Mouse (Mus musculus) forebrain, embryonic 12.5 days (tissue): Measurements from ENCODE around the gene Ptprg. TPM values are rescaled to one million over a fixed set of nuclear protein-coding genes. Genes with fewer than 3 reads are reported as not detected.

Source experiments
- ATAC-seq: fragments of 200-750 bp; cut with Nextera tagmentation; 2 replicates; pipeline ENCODE4 v1.8.0; 2017; ENCODE audit warnings: moderate TSS enrichment; ENCODE audit not compliant: low FRiP score
- H3K27ac ChIP-seq: fragments of 300-500 bp; sonication (generic); 2 replicates; pipeline ENCODE4 v1.5.1; 2016; ENCODE audit warnings: mild to moderate bottlenecking
- H3K27me3 ChIP-seq: fragments of 300-500 bp; sonication (generic); 2 replicates; pipeline ENCODE4 v1.6.1; 2016; ENCODE audit warnings: mild to moderate bottlenecking
- H3K36me3 ChIP-seq: fragments of 300-500 bp; sonication (generic); replicated peaks from 2 replicates; pipeline ENCODE4 v1.6.1; 2016; ENCODE audit warnings: mild to moderate bottlenecking
- H3K4me1 ChIP-seq: fragments of 300-500 bp; sonication (generic); 2 replicates; pipeline ENCODE4 v1.6.1; 2016
- H3K4me2 ChIP-seq: fragments of 300-500 bp; sonication (generic); 2 replicates; pipeline ENCODE4 v1.6.1; 2016; ENCODE audit warnings: mild to moderate bottlenecking, moderate library complexity
- H3K4me3 ChIP-seq: fragments of 300-500 bp; sonication (generic); replicated peaks from 2 replicates; pipeline ENCODE4 v1.5.1; 2016; ENCODE audit warnings: mild to moderate bottlenecking
- H3K9ac ChIP-seq: fragments of 300-500 bp; sonication (generic); 2 replicates; pipeline ENCODE4 v1.6.1; 2016; ENCODE audit warnings: mild to moderate bottlenecking
- H3K9me3 ChIP-seq: fragments of 300-500 bp; sonication (generic); 2 replicates; pipeline ENCODE4 v1.6.1; 2016
- whole genome bisulfite sequencing: fragments of 180-500 bp; shearing (Covaris S2); methylation state at CpG from one replicate; pipeline ENCODE4 v1.1.7; 2016; 5-methylcytosine and 5-hydroxymethylcytosine counted together
- polyA plus RNA-seq: library from polyadenylated mRNA; unstranded; fragments of >200 nt; fragmentation: Nextera tagmentation; extraction: Ambion mirVana; gene quantifications from 2 replicates; pipeline ENCODE4 v1.2.1, GENCODE M21; 2016

Ptprg gene
- polyA plus RNA-seq, 1 experiment from 2014 or later, result 44.9 TPM

- ATAC-seq, result no peak
- Histone ChIP-seq H3K4me1 (peaks cover 6% of the 10 kb centered on the region), H3K4me2 (no peak overlapping the region), H3K4me3 (no peak overlapping the region), H3K27me3 (no peaks in the 10 kb centered on the region), H3K9ac (no peak overlapping the region), H3K9me3 (no peaks in the 10 kb centered on the region), H3K27ac (no peak overlapping the region), H3K36me3 (no peaks in the 10 kb centered on the region)
- WGBS, result 75% methylated on average over 3 of the region's 3 CpGs
Observed at GRCm38 (mm10) chr14:11984086-11984485, 430.8 kb downstream of the Ptprg start.

GRCm38 (mm10) chr14:11988975-11989374, 435.6 kb downstream of the Ptprg start:
- Histone ChIP-seq H3K27ac (no peak overlapping the region), H3K36me3 (no peaks in the 10 kb centered on the region), H3K4me3 (no peak overlapping the region), H3K9ac (no peak overlapping the region), H3K4me1 (no peaks in the 10 kb centered on the region), H3K9me3 (no peaks in the 10 kb centered on the region), H3K4me2 (no peak overlapping the region), H3K27me3 (no peaks in the 10 kb centered on the region)
- ATAC-seq, result no peak
- WGBS, result 68% methylated on average over 2 of the region's 2 CpGs

GRCm38 (mm10) chr14:11991151-11991550, 437.8 kb downstream of the Ptprg start:
- no peaks in the 10 kb centered on the region for H3K27me3 ChIP-seq
- WGBS, result 86% methylated on average over 2 of the region's 2 CpGs
- no peak overlapping the region for H3K4me2 ChIP-seq
- no peak overlapping the region for H3K4me3 ChIP-seq
- no peaks in the 10 kb centered on the region for H3K4me1 ChIP-seq
- H3K27ac ChIP-seq, result no peak overlapping the region
- no peak overlapping the region for H3K9ac ChIP-seq
- H3K36me3 ChIP-seq, result no peaks in the 10 kb centered on the region
- no peaks in the 10 kb centered on the region for H3K9me3 ChIP-seq
- ATAC-seq, result no peak

- no peak for ATAC-seq
- Histone ChIP-seq H3K27ac (no peak overlapping the region), H3K4me3 (no peak overlapping the region), H3K4me2 (no peak overlapping the region), H3K4me1 (no peaks in the 10 kb centered on the region), H3K27me3 (no peaks in the 10 kb centered on the region), H3K36me3 (no peaks in the 10 kb centered on the region), H3K9me3 (no peaks in the 10 kb centered on the region), H3K9ac (no peak overlapping the region)
- 89% methylated on average over 4 of the region's 4 CpGs for WGBS
Observed at GRCm38 (mm10) chr14:11992111-11992510, 438.8 kb downstream of the Ptprg start.

- ATAC-seq, result no peak
- no peak overlapping the region for H3K9ac ChIP-seq
- no peak overlapping the region for H3K4me3 ChIP-seq
- H3K9me3 ChIP-seq, result no peaks in the 10 kb centered on the region
- no peaks in the 10 kb centered on the region for H3K36me3 ChIP-seq
- WGBS, result 94% methylated on average over 6 of the region's 6 CpGs
- no peaks in the 10 kb centered on the region for H3K4me1 ChIP-seq
- no peak overlapping the region for H3K27ac ChIP-seq
- no peak overlapping the region for H3K4me2 ChIP-seq
- H3K27me3 ChIP-seq, result no peaks in the 10 kb centered on the region
Observed at GRCm38 (mm10) chr14:11992534-11992933, 439.2 kb downstream of the Ptprg start.

- Histone ChIP-seq H3K4me2 (no peak overlapping the region), H3K27ac (no peak overlapping the region), H3K27me3 (no peaks in the 10 kb centered on the region), H3K4me1 (no peaks in the 10 kb centered on the region), H3K4me3 (no peak overlapping the region), H3K9me3 (no peaks in the 10 kb centered on the region), H3K36me3 (no peaks in the 10 kb centered on the region), H3K9ac (no peak overlapping the region)
- 91% methylated on average over 6 of the region's 6 CpGs for WGBS
- ATAC-seq, result no peak
Observed at GRCm38 (mm10) chr14:11997555-11997954, 444.2 kb downstream of the Ptprg start.

GRCm38 (mm10) chr14:11998464-11998863, 445.1 kb downstream of the Ptprg start:
- H3K4me3 ChIP-seq, result no peak overlapping the region
- no peak overlapping the region for H3K4me2 ChIP-seq
- no peak overlapping the region for H3K27ac ChIP-seq
- no peak overlapping the region for H3K9ac ChIP-seq
- H3K4me1 ChIP-seq, result no peaks in the 10 kb centered on the region
- H3K9me3 ChIP-seq, result no peaks in the 10 kb centered on the region
- WGBS, result 86% methylated on average over 4 of the region's 4 CpGs
- ATAC-seq, result no peak
- H3K36me3 ChIP-seq, result no peaks in the 10 kb centered on the region
- H3K27me3 ChIP-seq, result no peaks in the 10 kb centered on the region

- no peaks in the 10 kb centered on the region for H3K4me1 ChIP-seq
- no peak overlapping the region for H3K4me2 ChIP-seq
- no peaks in the 10 kb centered on the region for H3K9me3 ChIP-seq
- H3K9ac ChIP-seq, result no peak overlapping the region
- H3K36me3 ChIP-seq, result no peaks in the 10 kb centered on the region
- WGBS, result 90% methylated on average over 4 of the region's 4 CpGs
- no peaks in the 10 kb centered on the region for H3K27me3 ChIP-seq
- H3K27ac ChIP-seq, result no peak overlapping the region
- no peak overlapping the region for H3K4me3 ChIP-seq
- no peak for ATAC-seq
Observed at GRCm38 (mm10) chr14:12004061-12004460, 450.7 kb downstream of the Ptprg start.

GRCm38 (mm10) chr14:12011766-12012165, 458.4 kb downstream of the Ptprg start:
- no peak overlapping the region for H3K9ac ChIP-seq
- WGBS, result 87% methylated on average over 5 of the region's 5 CpGs
- no peak for ATAC-seq
- H3K4me1 ChIP-seq, result no peaks in the 10 kb centered on the region
- H3K27me3 ChIP-seq, result no peaks in the 10 kb centered on the region
- H3K9me3 ChIP-seq, result no peaks in the 10 kb centered on the region
- no peaks in the 10 kb centered on the region for H3K36me3 ChIP-seq
- no peak overlapping the region for H3K4me2 ChIP-seq
- H3K4me3 ChIP-seq, result no peak overlapping the region
- H3K27ac ChIP-seq, result no peak overlapping the region

- H3K27ac ChIP-seq, result no peak overlapping the region
- no peak for ATAC-seq
- H3K9me3 ChIP-seq, result 0 out of 2 replicates have a peak, but pooled peaks cover 5% of the 10 kb centered on the region
- H3K4me1 ChIP-seq, result no peaks in the 10 kb centered on the region
- H3K27me3 ChIP-seq, result no peaks in the 10 kb centered on the region
- H3K9ac ChIP-seq, result no peak overlapping the region
- 92% methylated on average over 16 of the region's 16 CpGs for WGBS
- H3K36me3 ChIP-seq, result 0 out of 2 replicates have a peak, but pooled peaks cover 2% of the 10 kb centered on the region
- H3K4me2 ChIP-seq, result no peak overlapping the region
- H3K4me3 ChIP-seq, result no peak overlapping the region
Observed at GRCm38 (mm10) chr14:12025812-12026728, 472.7 kb downstream of the Ptprg start.

- WGBS, result 83% methylated on average over 8 of the region's 8 CpGs
- ATAC-seq, result no peak
- H3K4me2 ChIP-seq, result no peak overlapping the region
- no peaks in the 10 kb centered on the region for H3K4me1 ChIP-seq
- no peaks in the 10 kb centered on the region for H3K27me3 ChIP-seq
- H3K27ac ChIP-seq, result no peak overlapping the region
- 0 out of 2 replicates have a peak, but pooled peaks cover 2% of the 10 kb centered on the region for H3K36me3 ChIP-seq
- 0 out of 2 replicates have a peak, but pooled peaks cover 8% of the 10 kb centered on the region for H3K9me3 ChIP-seq
- H3K4me3 ChIP-seq, result no peak overlapping the region
- no peak overlapping the region for H3K9ac ChIP-seq
Observed at GRCm38 (mm10) chr14:12027247-12027646, 473.9 kb downstream of the Ptprg start.

- Histone ChIP-seq H3K4me3 (no peak overlapping the region), H3K4me2 (no peak overlapping the region), H3K4me1 (no peaks in the 10 kb centered on the region), H3K9ac (no peak overlapping the region), H3K27ac (no peak overlapping the region), H3K9me3 (0 out of 2 replicates have a peak, but pooled peaks cover 8% of the 10 kb centered on the region), H3K36me3 (0 out of 2 replicates have a peak, but pooled peaks cover 2% of the 10 kb centered on the region), H3K27me3 (no peaks in the 10 kb centered on the region)
- WGBS, result 76% methylated on average over 2 of the region's 2 CpGs
- ATAC-seq, result no peak
Observed at GRCm38 (mm10) chr14:12029926-12030325, 476.6 kb downstream of the Ptprg start.
